Mouse (Mus musculus) spleen, postnatal 36 days (tissue): ENCODE results near the gene Ilf3.

Experiments used
- DNase-seq, 2 experiments: peaks; one replicate each; pipeline ENCODE4 v3.0.0; 2022; ENCODE audit warnings: low spot score in 2 of 2, mixed read lengths in 1 of 2

Ilf3 gene

DNA sequence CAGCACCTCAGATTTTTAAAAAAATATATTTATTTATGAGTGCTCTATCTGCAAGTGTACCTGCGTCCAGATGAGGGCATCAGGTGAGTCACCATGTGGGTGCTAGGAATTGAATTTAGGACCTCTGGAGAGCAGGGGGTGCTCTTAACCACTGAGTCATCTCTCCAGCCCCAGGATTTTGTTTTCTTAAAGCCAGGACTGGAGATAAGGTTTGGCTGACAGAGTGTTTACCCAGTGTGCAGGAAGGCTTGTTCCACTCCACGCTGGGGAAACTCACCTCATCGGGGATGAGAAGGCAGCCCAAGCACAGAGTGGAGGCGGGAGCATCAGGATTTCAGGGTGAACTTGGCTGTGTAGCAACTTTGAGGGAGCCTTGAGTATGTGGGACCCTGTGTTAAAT lies 27.3 kb upstream of the Ilf3 start:
- DNase-seq: no peak

DNA sequence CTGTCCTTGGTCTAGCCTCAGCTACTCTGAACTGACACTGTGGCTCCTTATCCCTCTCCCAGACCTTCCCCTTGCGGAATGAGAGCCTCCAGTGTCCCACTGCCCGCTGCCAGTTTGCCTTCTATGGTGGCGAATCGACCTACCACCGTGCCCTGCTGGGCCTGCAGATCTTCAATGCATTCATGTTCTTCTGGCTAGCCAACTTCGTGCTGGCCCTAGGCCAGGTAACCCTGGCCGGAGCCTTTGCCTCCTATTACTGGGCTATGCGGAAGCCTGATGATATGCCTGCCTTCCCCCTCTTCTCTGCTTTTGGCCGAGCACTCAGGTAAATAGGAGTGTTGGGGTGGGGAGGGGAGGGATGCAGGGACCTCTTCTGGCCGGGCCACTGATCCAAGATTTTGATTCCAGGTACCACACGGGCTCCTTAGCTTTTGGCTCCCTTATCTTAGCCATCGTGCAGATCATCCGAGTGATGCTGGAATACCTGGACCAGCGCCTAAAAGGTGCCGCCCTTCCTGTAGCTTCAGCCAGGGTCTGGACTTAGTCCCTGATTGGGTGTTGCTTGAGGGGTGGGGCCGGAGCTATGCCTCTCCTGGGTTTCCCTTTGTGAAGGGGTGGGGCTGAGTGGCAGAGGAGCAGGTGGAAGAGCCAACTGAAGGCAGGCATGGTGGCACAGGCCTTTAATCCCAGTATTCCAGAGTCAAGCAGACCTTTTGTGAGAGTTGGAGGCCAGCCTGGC lies 20.9 kb upstream of the Ilf3 start:
- no peak for DNase-seq

DNA sequence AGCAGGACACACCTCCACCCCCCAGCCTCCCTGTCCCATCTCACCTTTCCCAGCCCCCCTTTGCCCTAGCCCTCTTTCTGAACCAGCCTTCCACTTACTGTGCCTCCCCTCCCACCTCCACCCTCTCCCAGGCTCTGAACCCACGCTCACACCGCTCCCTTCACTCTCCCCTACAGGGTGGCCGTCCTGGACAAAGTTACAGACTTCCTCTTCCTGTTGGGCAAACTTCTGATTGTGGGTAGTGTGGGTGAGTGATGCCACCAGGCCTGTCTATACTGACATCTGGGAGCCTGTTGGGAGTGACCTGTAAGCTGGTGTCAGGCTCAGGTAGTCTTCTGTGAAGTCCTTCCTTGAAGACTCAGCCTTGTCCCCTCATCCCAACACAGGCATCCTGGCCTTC lies 19.5 kb upstream of the Ilf3 start:
- no peak for DNase-seq

DNA sequence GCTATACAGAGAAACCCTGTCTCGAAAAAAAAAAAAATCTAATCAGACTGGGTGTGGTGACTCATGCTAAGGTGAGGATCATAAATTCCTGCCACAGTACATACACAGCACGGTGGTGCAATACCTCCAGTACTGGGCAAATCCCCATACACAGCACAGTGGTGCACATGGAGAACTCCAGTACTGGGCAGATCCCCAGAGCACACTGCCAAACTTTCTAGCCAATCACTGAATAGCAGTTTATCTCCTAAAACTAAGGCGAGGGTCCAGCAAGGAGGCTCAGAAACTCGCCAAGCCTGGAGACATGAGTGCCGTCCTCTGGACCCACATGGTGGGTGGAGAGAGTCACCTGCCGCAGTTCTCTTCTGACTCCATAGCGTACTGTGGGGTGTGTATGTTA lies 16.5 kb upstream of the Ilf3 start:
- no peak for DNase-seq

DNA sequence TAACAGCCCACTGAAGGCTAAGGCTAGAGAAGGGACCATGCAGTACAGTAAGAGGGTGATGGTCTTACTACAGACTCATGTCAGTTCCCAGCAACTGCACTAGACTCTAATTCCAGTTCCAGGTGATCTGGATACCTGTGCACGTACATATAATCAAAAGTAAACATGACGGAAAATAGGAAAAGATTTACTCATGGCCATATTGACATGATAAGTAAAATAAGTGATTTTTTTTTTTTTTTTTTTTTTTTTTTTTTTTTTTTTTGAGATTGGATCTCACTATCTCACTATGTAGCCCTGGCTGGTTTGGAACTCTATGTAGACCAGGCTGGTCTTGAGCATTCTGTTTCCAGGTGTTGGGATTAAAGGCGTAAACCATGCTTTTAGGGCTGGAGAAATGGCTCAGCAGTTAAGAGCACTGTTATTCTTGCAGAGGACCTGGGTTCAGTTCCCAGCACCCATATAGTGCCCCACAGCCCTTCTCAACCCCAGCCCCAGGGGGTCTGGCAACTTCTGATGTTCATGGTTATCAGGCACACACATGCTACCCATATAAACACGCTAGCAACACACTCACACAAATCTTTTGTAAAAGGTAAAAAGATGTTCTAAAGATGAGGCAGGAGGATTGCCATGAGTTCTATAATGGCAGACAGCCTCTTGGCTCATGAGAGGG lies 15.8 kb upstream of the Ilf3 start:
- no peak for DNase-seq

DNA sequence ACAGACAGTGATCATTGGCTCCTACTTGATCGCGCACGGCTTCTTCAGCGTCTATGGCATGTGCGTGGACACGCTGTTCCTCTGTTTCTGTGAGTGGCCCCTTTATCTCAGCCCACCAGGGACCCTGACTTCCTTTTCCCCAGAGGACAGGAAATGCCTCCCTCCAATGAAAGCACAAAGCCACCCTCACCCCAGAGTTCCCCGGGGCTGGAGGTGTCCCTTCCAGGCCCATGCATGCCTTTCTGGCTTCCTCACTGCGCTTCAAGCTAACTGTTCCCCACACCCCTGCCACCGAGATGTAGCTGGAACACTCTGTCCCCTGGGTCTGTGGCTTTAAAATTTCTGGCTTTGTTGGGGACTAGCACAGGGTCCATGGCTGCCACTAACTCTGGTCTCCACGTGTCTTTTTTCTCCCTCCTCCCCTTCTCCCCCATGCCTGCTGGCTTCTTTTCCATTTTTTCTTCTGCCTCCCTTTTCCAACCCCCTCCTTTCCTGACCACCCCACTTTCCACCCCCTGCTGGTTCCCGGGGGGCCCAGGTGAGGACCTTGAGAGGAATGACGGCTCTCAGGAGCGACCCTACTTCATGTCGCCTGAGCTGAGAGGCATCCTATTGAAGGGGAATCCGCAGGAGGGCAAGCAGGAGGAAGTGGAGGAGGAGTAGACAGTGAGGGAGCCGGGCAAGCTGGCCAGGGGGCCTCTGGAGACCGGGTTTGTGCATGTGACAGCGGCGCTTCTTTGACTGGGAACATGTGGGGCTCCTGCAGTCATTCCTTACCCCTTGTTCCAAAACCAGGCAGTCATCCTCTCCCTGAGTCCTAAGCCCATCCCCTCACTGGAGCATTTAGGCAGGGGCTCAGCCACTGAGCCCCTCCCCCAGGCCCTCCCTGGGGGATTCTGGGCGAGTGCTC lies 15.0 kb upstream of the Ilf3 start:
- no peak for DNase-seq

DNA sequence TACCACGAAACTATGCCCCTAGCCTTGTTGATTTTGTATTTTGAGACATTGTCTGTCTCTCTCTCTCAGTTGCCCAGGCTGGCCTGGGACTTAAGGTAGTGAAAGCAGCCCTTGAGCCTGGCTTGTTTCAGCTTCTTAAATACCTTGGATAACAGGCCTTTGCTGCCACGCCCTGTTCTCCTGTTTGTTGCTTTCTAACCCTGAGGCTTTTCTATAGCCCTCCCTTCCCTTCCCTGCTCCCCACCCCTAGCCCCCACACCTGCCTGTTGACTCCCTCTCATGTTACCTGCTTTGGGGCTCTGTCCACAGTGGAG lies 14.3 kb upstream of the Ilf3 start:
- no peak for DNase-seq

DNA sequence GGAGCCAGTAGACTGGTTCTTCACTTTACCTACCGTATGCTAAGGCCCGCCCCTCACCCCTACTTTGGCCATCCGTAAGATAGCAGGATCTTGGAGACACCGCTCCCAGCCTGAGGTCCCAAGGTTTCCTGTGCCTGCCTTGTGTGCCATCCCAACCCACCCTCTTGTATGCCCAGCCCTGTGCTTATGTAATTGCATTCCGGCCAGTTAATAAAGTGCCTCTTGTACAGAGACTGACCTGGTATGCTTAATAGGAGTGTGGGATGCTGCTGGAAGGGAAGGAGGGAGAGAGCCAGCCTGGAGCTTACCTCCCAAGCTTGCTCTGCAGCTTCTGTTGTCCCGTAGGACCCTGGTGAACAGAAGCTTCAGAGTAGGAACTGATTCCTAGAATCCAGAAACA lies 12.9 kb upstream of the Ilf3 start:
- no peak for DNase-seq

DNA sequence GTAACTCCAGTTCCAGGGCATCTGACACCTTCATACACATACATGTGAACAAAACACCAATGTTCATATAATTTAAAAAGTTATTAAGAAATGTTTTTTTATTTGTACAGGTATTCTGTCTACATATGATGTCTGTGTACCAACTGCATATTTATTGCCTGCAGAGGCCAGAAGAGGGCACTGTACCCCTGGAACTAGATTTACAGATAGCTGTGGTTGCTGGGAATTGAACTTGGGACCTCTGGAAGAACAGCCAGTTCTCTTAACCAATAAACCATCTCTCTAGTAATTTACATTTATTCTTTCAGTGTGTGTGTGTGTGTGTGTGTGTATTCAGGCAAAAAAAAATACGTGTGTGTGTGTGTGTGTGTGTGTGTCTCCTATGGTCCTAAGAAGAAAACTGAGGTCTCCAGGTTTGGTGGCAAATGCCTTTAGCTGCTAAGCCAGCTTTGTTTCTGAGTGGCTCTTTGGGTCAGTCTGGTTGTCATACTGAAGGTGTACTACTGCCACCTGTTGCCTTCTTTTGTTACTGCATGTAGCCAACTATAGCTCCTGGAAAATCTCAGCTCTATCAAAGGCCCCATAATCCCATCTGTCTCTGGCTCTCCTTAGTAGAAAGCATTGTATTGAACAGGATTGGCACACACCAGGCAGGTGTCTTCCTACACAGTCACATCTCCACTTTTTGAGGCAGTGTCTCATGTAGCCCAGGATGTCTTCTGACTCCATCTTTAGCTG lies 10.5 kb upstream of the Ilf3 start:
- peak; percentile 60 to 70 for DNase-seq

DNA sequence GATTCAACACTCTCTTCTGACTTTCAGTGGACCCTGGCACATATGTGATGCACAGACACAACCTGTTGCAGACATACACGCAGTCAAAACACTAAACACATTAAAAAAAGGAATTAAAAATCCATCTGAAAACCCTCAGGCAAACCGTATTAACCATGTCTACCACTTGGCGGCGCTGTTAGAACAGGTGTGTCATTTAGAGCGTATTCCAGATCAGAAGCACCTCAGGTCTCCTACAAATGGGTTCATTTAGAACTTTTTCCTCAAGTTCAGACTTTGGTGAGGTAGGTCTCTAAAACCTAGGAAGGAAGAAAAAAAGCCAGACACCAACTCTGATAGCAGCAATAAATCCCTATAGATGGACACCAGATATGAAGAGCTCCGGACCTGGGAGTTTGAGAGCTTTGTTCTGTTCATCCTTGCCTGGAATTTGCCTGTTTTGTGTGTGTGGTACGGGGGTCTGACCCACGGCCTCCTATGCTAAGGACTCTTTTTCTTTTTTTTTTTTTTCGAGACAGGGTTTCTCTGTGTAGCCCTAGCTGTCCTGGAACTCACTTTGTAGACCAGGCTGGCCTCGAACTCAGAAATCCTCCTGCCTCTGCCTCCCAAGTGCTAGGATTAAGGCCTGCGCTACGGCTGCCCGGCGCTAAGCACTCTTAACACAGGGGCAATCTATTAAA lies 990 bp upstream of the Ilf3 start:
- peak; percentile 60 to 76 for DNase-seq

DNA sequence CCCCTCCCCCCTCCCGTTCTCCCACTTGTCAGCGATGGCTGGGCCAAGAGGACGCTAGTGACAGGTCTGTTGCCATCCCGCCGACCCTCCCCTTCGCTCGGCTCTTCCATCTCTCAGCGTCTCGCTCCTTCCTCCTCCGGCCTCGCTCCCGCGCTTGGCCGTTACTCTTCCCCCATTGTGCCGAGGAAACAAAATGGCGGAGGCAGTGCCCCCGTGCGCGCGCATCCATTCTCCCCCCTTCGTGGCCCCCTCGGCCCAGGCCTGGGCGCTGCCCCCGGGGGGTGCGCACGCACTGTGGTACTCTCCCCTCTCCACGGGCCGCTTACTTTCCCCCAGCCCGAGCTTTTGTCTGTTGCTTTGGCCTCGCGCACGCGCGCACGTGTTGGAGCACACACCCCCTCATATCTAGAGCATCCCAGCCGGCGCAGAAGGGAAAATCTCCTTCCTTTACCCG lies 487 bp downstream of the Ilf3 start:
- peak; percentile 75 to 79 for DNase-seq

DNA sequence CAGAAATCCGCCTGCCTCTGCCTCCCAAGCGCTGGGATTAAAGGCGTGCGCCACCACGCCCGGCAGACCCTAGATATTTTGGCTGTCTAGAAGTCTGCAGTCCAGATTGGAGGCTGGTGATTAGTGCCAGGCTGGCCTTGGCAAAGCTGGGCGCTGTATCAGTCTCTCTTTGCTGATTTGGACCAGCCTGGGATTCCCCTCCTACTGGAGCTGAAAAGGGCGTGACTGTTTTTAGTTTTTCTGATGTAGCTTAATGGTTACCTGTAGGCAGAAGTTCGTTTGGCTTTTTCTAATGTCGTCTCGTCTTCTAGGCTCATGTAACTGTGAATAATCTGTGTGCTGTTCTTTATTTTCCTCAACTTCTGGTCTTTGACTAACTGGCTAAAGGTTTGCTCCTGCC lies 1.4 kb downstream of the Ilf3 start:
- DNase-seq: no peak

DNA sequence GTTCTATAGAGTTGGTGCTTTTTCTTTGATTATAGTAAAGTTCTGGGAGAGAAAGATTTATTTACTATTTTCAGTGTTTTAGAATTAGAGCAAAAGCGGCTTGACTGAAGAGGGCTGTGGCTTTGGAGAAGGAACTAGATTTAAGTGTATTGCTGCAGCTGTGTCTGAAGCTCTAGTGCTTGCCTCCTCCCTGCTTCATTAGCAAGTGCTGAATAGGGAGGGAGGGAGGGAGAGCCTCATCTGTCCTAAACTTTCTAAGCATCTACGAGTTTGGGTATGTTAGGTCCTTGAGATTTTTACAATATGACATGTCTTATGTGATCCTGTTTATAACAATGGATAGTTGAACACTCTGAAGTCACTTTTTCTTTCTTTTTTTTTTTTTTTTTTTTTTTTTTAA lies 3.2 kb downstream of the Ilf3 start:
- no peak for DNase-seq

DNA sequence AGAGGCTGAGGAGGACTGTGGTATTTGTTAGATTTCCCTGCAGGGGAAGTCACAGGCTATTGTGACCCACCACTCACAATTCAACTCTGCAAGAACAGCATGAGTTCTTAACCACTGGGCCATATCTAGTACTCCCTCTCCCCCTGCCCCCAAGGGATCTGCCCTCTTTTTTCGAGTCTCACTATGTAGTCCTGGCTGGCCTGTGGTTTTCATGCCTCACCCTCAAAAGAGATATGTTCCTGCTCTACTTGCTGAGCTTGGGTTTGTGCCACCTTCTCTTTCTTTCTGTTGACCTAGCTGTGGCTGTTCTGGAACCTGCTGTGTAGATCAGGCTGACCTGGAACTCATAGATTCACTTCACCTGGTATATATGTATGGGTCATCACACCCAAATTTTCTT lies 4.8 kb downstream of the Ilf3 start:
- DNase-seq: no peak

DNA sequence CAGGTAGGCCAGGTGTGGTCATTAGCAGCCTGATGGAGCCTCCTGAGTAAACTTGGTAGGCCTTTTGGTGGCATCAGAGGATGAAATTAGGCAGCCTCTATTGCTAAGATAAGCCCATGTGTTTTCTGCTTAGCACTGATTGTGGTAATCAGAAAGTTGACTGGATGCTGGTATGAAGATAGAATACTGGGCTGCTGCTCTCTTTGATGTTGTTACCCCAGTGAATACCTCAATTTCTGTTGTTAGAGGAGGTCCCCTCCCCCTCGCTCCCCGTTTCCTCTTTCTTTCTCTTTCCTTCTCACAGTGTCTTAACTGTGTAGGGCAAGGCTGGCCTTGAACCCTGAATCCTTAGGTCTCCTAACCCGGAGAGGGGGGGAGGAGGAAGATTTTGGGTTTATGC lies 11.5 kb downstream of the Ilf3 start:
- peak in 1 of 2 experiments; percentile 13 for DNase-seq

DNA sequence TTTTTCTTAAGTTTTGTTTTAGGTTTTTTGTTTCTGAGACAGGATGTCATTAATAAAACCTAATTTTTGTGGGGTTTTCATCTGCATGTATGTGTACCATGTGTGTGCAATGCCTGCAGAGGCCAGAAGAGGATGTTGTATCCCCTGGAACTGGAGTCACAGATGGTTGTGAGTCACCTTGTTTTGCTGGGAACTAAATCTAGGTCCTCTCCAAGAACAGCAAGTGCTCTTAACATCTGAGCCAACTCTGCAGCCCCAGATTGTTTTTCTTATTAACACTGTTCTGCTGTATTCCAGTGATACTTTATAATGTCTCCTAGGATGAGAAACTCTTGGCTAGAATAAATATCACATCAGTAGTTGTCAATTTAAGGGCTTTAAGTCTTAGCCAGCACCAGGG lies 13.2 kb downstream of the Ilf3 start:
- DNase-seq: no peak

DNA sequence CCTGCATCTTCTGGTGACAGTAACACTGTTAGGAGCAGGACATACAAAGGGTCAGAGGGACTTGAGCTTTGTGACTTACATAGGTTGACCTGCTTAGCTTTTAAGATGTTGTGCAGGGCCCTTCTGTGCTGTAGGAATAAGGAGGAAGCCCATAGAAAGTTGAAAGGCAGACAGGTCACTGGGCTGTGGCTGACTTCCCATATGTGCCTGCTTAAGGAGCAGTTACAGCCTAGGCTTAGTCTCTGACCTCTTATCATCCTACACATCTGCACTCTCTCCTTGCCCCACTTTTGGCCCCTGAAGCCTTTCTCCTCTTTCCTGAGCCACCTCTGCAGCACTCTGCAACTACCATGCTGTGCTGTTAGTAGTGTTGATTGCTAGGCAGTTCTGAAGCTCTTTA lies 16.3 kb downstream of the Ilf3 start:
- DNase-seq: no peak

DNA sequence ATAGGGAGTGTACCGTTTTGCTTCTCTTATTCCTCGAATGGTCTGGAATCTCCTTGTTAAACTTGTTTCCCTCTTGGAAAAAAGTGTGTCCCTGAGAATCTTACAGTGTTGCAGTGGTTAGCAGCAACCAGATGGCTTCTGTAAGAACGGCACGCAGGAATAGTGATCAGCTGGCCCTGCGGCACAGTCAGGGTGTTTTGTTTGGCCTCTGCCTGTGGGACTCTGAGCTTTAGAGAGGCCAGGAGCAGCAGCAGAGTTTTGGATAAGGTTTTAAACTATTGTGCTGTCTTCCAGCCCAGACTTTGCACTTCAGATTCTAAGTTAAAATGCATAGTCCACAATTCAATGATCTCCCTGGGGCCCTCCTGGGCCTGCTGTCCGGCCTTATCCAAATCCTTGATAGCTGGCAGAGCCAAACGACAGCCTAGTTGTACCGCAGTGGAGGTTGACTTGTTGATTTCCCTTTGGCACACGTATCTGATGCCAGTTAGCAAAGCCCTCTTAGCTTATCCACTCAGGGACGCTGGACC lies 25.0 kb downstream of the Ilf3 start:
- DNase-seq: no peak

DNA sequence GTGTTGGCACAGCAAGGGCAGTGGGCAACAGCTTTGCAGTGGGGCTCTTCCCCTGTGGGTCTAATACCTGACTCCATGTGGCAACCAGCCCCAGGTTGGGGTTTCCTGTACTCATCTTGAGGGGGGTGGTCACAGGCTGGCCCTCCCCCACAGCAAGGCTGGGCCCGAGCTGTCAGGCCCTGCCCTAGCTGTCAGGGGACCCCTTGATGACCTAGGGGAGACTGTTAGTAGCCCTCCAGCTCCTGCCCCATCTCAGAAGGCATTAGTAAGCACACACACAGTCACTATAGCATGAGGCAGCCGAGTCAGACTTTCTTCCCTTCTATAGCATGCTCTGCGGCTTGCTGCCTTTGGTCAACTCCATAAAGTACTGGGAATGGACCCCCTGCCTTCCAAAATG lies 28.0 kb downstream of the Ilf3 start:
- no peak for DNase-seq

DNA sequence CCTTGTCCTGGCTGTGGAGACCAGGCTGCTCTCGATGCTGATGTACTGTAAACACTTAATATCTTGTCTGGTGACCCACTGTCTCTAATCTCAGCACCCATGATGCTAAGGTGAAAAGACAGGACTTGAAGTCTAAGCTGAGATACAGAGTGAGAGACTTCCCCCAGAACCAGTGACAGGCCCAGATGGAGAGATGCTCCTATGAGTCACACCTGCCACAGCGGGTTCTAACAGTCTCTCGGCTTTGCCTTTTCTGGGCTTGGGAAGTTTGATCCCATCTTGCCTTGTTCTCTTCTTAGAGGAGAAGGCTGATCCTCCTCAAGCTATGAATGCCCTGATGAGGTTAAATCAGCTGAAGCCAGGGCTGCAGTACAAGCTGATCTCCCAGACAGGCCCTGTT lies 29.5 kb downstream of the Ilf3 start:
- DNase-seq: no peak

DNA sequence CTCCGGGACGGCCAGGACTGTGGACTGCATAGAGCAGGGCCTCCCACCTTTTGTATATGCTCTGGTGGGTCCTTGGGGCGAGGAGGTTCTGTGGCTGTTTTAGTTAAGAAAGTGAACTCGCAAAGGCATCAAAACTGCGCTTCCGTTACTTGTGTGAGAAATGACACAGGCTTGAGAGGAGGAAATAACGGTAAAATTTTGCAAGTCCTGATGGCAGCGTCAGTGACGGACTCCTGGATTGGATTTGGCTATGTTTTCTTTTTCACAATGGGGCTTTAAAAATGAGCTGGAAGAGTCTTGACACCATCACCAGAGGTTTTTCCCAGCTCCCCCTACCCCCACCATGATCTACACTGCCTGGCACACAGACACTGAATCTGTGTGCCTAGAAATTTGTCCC lies 33.4 kb downstream of the Ilf3 start:
- no peak for DNase-seq
